Mouse (Mus musculus) olfactory bulb, adult 2 months (tissue): ENCODE data around the gene Hsd17b2.

Source experiments
- CTCF ChIP-seq: fragments of 200-500 bp; IDR thresholded peaks from 2 replicates; pipeline ENCODE4 v1.5.1; 2012; ENCODE audit warnings: low read depth, mild to moderate bottlenecking, low read length, moderate library complexity; ENCODE audit not compliant: insufficient read depth
- POLR2A ChIP-seq: fragments of 200-500 bp; IDR thresholded peaks from 2 replicates; pipeline ENCODE4 v1.6.1; 2012; ENCODE audit warnings: mild to moderate bottlenecking, low read depth, low read length, moderate library complexity; ENCODE audit not compliant: insufficient read depth

DNA sequence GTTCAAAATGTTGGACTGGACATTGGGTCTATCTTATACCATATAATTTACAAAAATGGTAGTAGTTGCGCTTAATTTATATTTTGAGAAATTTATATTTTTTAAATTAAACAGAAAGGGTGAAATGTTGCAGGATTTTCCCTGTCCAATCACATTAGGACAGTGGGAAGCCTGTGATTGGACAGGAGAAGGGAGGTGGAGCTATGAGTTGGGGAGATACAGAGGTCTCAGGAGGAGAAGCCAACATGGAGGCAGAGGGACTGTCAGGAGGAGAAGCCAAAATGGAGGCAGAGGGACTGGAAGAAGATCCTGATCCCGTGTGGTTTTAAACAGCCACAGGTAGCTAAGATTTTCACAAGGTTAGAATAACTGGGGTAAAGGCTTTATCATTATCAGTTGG is 96.4 kb downstream of the Hsd17b2 start:
- TF ChIP-seq CTCF: no peak
- no peak for TF ChIP-seq POLR2A
